Mouse (Mus musculus): ENCODE data around the gene Smchd1. TPM values are rescaled to one million over a fixed set of nuclear protein-coding genes. Genes with fewer than 3 reads are reported as not detected.
"Not testable (repeated sequence)": the region's sequence is repeated elsewhere in the genome, so short reads cannot be mapped to it uniquely, and the experiment has no call there.

Smchd1 gene
- polyA plus RNA-seq, 1 experiment from 2014 or later: 68.3 TPM

DNA sequence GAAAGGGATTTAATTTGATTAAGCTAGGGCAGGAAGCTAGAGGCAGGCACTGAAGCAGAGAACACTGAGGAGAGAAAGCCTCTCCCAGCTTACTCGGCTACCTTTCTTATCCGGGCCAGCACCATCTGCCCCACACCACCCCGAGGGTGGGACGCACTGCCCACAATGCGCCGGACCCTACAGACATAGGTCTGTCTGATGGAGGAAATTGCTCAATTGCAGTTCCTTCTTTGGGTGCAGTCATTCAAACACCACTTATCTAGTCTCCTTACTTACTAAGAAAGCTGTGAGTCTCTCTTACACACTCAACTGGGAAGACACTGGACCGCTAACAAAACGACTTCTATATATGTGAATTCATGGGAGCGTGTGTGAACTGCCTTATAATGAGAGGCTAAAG lies 137.6 kb downstream of the Smchd1 start:
- H3K4me2 ChIP-seq: no peak overlapping the region
- H3K4me3 ChIP-seq: no peak overlapping the region
- H3K27ac ChIP-seq: no peak overlapping the region
- no peaks in the 10 kb centered on the region for H3K9me3 ChIP-seq
- H3K4me1 ChIP-seq: no peaks in the 10 kb centered on the region
- WGBS: 91% methylated on average over 9 of the region's 9 CpGs
- H3K36me3 ChIP-seq: peaks cover 6% of the 10 kb centered on the region; the same call in 1 of the 2 replicates
- no peak for ATAC-seq (ENCODE audit: borderline replicate concordance, extremely low read depth, low FRiP score, low TSS enrichment)
- H3K9ac ChIP-seq: no peak overlapping the region
- H3K27me3 ChIP-seq: no peaks in the 10 kb centered on the region

DNA sequence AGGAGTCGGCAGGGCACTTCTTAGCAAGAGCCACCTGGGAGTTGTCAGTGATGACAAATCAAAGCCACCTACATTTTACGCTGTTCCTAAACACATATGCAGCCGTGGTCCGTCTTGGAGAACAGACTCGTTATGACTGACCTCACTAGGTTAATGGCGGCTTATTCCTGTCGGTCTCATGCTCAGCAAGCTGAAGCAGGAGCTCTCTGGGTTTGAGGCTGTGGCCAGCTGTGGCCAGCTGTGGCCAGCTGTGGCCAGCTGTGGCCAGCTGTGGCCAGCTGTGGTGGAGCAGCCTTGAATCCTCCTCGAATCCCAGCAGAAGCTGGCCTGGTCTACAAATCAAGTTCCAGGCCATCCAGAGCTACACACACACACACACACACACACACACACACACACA lies 138.7 kb downstream of the Smchd1 start:
- no peak overlapping the region for H3K9ac ChIP-seq
- H3K4me3 ChIP-seq: no peak overlapping the region
- H3K27ac ChIP-seq: no peak overlapping the region
- peak; percentile 71; the same call in 1 of the 2 replicates for ATAC-seq (ENCODE audit: borderline replicate concordance, extremely low read depth, low FRiP score, low TSS enrichment)
- H3K36me3 ChIP-seq: no peaks in the 10 kb centered on the region
- no peaks in the 10 kb centered on the region for H3K4me1 ChIP-seq
- WGBS: 35% methylated on average over 8 of the region's 8 CpGs
- no peaks in the 10 kb centered on the region for H3K9me3 ChIP-seq
- no peak overlapping the region for H3K4me2 ChIP-seq
- no peaks in the 10 kb centered on the region for H3K27me3 ChIP-seq

DNA sequence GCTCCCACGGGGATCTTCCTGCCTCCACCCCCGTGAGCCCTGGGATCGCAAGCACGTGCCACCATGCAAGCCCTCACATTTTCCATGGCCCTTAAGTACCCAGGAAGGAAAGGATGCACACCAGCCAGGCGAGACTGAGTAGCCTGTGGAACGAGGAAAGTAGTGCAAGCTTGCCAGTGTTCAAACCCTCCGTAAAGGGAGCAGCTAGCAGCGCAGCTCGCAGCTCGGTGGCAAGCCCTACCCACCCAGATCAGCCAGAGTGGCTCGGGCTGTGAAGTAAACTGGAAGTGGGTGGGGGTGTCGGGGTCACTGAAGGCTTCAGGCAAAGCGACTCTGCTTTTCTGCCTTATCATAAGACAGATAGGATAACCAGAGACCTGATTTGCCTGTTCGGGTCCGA lies 142.8 kb downstream of the Smchd1 start:
- Histone ChIP-seq H3K9ac (no peak overlapping the region), H3K27me3 (no peaks in the 10 kb centered on the region), H3K27ac (no peak overlapping the region), H3K4me3 (no peak overlapping the region), H3K9me3 (no peaks in the 10 kb centered on the region), H3K4me2 (0 out of 2 replicates have a peak overlapping the region, but pooled peaks have one; percentile 13), H3K36me3 (no peaks in the 10 kb centered on the region), H3K4me1 (no peaks in the 10 kb centered on the region)
- no peak for ATAC-seq (ENCODE audit: borderline replicate concordance, extremely low read depth, low FRiP score, low TSS enrichment)
- WGBS: 30% methylated on average over 15 of the region's 15 CpGs

DNA sequence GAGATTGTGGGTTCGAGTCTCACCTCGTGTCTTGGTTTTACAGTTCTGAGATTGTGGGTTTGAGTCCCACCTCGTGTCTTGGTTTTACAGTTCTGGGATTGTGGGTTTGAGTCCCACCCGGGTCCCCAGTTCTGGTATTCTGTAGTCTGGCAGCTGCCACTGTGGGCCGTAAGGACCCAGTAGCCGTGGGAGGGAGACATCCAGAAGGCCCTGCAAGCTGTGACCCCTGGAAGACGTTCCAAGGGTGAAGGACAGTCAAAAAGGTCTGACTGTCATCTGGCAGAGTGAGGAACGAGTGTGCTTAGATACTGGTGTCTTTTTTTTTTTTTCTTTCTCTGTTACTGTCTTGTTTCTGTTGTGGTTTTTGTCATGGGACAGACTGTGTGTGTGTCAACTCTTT lies 154.4 kb downstream of the Smchd1 start:
- 83% methylated on average over 8 of the region's 8 CpGs for WGBS
- not testable (repeated sequence) for H3K27me3 ChIP-seq

DNA sequence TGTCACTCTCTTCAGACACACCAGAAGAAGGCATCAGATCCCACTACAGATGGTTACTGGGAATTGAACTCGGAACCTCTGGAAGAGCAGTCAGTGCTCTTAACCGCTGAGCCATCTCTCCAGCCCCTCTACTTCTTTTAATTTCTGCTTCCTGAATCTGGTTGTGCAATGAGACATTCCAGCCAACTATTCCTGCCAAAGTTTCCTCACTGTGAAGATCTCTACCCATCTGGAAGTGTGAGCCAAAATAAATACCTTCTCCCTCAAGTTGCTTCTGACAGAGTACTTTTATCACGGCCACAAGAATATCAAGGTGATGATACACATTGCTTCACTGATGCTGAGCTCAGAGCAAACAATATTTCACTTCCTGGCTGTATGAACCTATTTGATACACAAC lies 155.8 kb downstream of the Smchd1 start:
- H3K4me2 ChIP-seq: no peak overlapping the region
- H3K4me3 ChIP-seq: no peak overlapping the region
- H3K27me3 ChIP-seq: no peaks in the 10 kb centered on the region
- H3K27ac ChIP-seq: no peak overlapping the region
- no peaks in the 10 kb centered on the region for H3K9me3 ChIP-seq
- no peak overlapping the region for H3K9ac ChIP-seq
- H3K36me3 ChIP-seq: no peaks in the 10 kb centered on the region
- no peaks in the 10 kb centered on the region for H3K4me1 ChIP-seq
- ATAC-seq (ENCODE audit: borderline replicate concordance, extremely low read depth, low FRiP score, low TSS enrichment): no peak
- 69% methylated on average over 3 of the region's 3 CpGs for WGBS

More for the DNA sequence above, 154.4 kb downstream of the Smchd1 start:
- not testable (repeated sequence) for H3K9me3 ChIP-seq; H3K4me2 ChIP-seq; H3K4me3 ChIP-seq; H3K27ac ChIP-seq; ATAC-seq (ENCODE audit: borderline replicate concordance, extremely low read depth, low FRiP score, low TSS enrichment); H3K36me3 ChIP-seq; H3K4me1 ChIP-seq; H3K9ac ChIP-seq

DNA sequence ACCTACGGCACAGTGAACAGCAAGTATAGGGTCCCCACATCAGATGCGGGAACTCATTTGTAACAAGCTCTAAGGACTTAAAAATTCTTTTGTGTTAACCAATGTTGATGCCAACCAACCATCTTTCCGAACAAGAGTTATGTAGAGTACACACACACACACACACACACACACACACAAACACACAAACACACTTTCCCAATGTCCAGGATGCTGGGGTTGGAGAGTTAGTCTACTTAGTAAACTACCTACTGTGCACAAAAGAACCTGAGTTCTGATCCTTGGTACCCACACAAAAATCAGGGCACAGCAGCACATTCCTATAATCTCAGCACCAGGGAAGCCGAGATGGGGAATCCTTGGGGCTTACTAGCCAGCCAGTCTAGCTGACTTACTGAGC lies 157.6 kb downstream of the Smchd1 start:
- Histone ChIP-seq H3K27ac (no peak overlapping the region), H3K36me3 (no peaks in the 10 kb centered on the region), H3K4me2 (no peak overlapping the region), H3K9me3 (no peaks in the 10 kb centered on the region), H3K9ac (no peak overlapping the region), H3K4me3 (no peak overlapping the region), H3K27me3 (0 out of 2 replicates have a peak, but pooled peaks cover 4% of the 10 kb centered on the region), H3K4me1 (no peaks in the 10 kb centered on the region)
- no peak for ATAC-seq (ENCODE audit: borderline replicate concordance, extremely low read depth, low FRiP score, low TSS enrichment)
- 88% methylated on average over 4 of the region's 4 CpGs for WGBS

DNA sequence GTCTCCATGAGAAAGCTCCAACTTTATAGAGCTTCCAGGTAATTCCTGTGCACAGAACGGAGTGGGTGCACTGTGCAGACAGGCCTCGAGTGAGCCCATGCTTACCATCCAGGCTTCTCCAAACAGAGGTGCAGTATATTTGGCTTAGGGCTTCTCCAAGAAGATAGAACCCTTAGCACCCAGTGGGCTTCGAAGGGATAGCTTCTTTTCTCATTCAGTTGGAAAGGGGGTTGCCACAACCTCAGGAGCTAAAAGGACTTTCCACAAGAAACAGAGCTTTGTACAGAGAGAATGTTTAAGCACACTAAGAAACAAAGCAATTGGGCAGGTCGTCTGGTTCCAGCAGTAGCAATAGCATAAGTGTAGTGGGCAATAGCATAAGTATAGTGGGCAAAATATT lies 160.8 kb downstream of the Smchd1 start:
- Histone ChIP-seq H3K27ac (no peak overlapping the region), H3K4me3 (no peak overlapping the region), H3K9me3 (no peaks in the 10 kb centered on the region), H3K9ac (no peak overlapping the region), H3K4me2 (no peak overlapping the region), H3K4me1 (peaks cover 16% of the 10 kb centered on the region), H3K27me3 (peaks cover 35% of the 10 kb centered on the region), H3K36me3 (no peaks in the 10 kb centered on the region)
- no peak for ATAC-seq (ENCODE audit: borderline replicate concordance, extremely low read depth, low FRiP score, low TSS enrichment)
- WGBS: 71% methylated on average over 4 of the region's 4 CpGs

DNA sequence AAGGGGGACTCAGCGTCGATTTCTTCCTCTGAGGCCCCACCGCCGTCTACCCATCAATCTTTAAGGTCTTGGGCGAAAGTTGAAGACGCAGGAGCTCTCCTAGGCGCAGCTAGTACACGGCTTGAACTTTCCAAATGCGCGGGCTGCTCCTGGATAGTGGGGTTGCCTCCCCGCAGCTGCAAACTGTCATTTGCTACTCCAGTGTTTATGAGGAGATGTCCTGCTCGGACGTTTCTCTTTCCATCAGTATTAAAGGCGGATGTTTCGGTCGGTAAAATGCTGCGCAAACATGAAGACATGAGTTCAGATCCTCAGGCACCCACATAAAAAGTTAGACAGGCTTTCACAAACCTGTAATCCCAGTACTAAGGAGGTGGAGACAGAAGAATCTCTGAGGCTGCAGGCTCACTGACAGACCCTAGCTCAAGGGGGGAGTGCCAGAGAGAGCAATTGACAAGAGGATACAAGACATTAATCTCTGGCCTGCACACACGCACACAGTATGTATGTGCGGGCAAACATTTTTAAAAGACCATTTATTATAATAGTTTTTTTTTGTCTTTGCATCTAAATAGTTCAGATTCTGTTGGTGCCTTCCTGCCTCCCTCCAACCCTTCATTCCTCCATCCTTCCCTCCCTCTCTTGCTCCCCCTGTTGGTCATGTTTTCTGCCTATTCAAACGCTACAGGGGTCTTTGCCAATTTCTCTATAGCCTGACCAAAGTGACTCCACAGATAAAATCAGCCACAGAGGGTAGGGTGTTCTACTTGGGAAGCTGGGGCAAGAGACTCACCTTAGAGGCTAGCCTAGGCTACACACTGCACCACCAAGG lies 163.6 kb downstream of the Smchd1 start, which contains the start of gene Emilin2:
Gene Emilin2, minus strand, starts transcription at position 639 of the 832 bp plus-strand sequence.
- H3K4me1 ChIP-seq: peaks cover 16% of the 10 kb centered on the region
- no peaks in the 10 kb centered on the region for H3K36me3 ChIP-seq
- peak within 1 kb of the TSS; percentile 99 for H3K4me2 ChIP-seq
- peak within 1 kb of the TSS; percentile 54 for H3K4me3 ChIP-seq
- 6% methylated on average over 20 of the region's 20 CpGs for WGBS
- H3K27me3 ChIP-seq: peaks cover 42% of the 10 kb centered on the region
- H3K9me3 ChIP-seq: no peaks in the 10 kb centered on the region
- H3K27ac ChIP-seq: no peak within 1 kb of the TSS
- peak within 1 kb of the TSS; percentile 39 for H3K9ac ChIP-seq
- no peak for ATAC-seq (ENCODE audit: borderline replicate concordance, extremely low read depth, low FRiP score, low TSS enrichment)

DNA sequence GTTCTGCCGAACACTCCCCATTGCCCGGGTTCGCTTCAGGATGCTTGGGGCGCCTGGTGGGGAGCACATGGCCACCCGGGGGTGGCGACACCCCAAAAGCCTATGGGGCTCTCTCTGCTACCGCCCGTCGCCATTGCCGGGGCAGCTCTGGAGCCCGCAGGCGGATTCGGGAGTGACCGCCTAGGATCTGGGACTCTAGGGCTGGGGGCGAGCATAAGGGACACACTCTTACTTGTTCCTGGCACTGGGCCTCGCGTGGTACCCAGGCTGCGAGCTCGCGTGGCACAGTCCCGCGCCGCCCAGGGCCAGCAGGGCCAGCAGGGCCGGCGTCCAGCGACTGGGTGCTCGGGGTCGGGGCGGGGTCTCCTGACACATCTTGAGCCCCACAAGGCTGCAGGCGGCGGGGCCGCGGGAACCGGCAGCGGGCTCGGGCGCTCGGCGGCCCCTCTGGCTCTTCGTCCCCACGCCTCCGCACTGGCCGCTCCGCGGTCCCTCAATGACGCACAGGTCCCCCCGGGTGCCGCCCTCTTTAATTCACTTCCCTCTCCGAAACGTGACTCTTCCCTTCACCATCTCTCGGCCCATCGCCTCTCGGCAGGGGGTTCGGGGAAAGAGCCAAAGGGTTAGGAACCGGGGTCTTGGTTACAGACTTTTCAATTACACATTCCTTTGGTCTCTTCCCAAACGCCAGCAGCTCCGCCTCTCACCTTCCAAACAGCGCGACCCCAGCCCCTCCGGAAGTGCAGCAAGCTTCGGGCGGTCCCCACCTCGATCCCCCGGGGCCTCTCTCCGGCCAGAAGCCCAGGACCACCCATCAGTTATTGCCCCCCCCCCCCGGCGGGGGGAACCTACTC lies 164.4 kb downstream of the Smchd1 start:
- peak; percentile 66; the same call in 1 of the 2 replicates for ATAC-seq (ENCODE audit: borderline replicate concordance, extremely low read depth, low FRiP score, low TSS enrichment)
- Histone ChIP-seq H3K4me1 (peaks cover 16% of the 10 kb centered on the region), H3K9ac (peak overlapping the region; percentile 39), H3K4me3 (peak overlapping the region; percentile 54), H3K36me3 (no peaks in the 10 kb centered on the region), H3K9me3 (no peaks in the 10 kb centered on the region), H3K27me3 (peaks cover 42% of the 10 kb centered on the region), H3K4me2 (peak overlapping the region; percentile 99), H3K27ac (no peak overlapping the region)
- under 1% methylated on average over 67 of the region's 67 CpGs for WGBS

DNA sequence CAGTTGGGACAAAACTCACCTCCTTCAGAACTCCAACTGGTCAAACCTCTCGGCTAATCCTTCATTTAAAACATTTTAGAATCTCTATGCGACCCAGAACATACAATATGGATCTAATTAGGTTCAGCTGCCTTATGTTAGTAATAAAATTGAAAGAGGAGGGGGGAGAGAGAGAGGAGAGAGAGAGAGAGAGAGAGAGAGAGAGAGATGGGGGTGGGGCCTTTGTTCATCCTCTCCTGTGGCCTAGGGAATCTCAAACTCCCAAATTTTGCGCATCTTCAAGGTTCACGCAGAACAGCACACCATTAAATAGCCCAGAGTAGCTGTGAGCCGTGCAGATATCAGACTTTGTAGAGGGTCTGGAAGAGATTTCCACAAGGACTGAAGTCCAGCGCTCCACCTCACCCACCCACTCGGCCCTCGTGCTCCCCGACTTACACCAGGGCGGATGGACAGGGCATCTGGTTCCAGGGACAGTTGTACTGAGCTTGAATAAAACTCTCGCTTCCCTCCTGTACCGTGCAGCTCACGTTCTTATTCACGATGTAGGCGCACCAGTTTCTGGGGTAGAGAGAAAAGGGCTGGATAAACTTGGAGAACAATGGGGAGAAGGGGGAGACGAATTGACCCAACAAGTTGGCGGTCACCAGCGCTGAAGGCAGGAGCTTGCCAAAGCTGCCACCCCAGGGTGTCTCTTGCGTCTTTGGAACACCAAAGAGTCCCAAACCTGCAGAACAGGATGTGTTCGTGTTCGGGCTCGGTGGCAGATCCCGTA lies 165.2 kb downstream of the Smchd1 start:
- peak overlapping the region; percentile 54 for H3K4me3 ChIP-seq
- H3K9ac ChIP-seq: peak overlapping the region; percentile 39
- no peaks in the 10 kb centered on the region for H3K9me3 ChIP-seq
- peaks cover 16% of the 10 kb centered on the region for H3K4me1 ChIP-seq
- H3K27me3 ChIP-seq: peaks cover 42% of the 10 kb centered on the region
- WGBS: 4% methylated on average over 23 of the region's 23 CpGs
- peak overlapping the region; percentile 99 for H3K4me2 ChIP-seq
- H3K27ac ChIP-seq: no peak overlapping the region
- no peak for ATAC-seq (ENCODE audit: borderline replicate concordance, extremely low read depth, low FRiP score, low TSS enrichment)
- H3K36me3 ChIP-seq: no peaks in the 10 kb centered on the region

DNA sequence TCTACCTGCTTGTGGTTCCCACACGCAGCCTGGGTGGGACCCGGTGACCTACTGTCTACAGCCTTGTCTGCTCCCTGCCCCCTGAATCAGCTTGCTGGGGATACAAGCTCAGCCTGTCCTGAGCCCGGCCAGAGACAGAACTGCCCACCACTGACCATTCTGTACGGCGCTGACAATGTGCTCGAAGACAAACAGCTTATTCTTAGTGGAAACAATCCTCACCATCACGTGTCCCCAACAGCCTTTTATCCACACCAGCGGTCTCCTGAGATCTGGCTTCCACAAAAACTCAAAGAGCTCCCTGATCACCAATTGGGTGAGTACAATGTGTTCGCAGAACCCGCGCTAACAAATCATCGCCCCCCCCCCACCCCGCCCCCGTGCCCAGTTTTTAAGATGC lies 166.0 kb downstream of the Smchd1 start:
- no peak for ATAC-seq (ENCODE audit: borderline replicate concordance, extremely low read depth, low FRiP score, low TSS enrichment)
- no peak overlapping the region for H3K4me3 ChIP-seq

More for the DNA sequence above, 166.0 kb downstream of the Smchd1 start:
- no peak overlapping the region for H3K4me2 ChIP-seq
- peaks cover 42% of the 10 kb centered on the region for H3K27me3 ChIP-seq
- no peak overlapping the region for H3K27ac ChIP-seq
- peaks cover 16% of the 10 kb centered on the region for H3K4me1 ChIP-seq
- H3K36me3 ChIP-seq: no peaks in the 10 kb centered on the region
- H3K9ac ChIP-seq: no peak overlapping the region
- 34% methylated on average over 14 of the region's 14 CpGs for WGBS
- no peaks in the 10 kb centered on the region for H3K9me3 ChIP-seq

Data from lung, embryonic 15.5 days (tissue).